Mouse (Mus musculus): ENCODE results near the gene Gm10570. TPM values are rescaled to one million over a fixed set of nuclear protein-coding genes. Genes with fewer than 3 reads are reported as not detected.

The Gm10570 gene
- total and polyA plus RNA-seq, 3 experiments: 0.27 TPM; not detected in 2

GRCm38 (mm10) chr4:130274346-130275015 lies 34.0 kb downstream of the Gm10570 start:
- TF ChIP-seq CTCF (IDR thresholded peaks at IDR 0.05): no peak
- no peak for TF ChIP-seq EP300 (IDR thresholded peaks at IDR 0.05; ENCODE audit: insufficient read depth, low read depth, low read length)
- TF ChIP-seq POLR2A (IDR thresholded peaks at IDR 0.05; ENCODE audit: insufficient read depth, low read depth, low read length): no peak
- H3K27ac ChIP-seq: no peak overlapping the region
- H3K79me2 ChIP-seq (replicated peaks; ENCODE audit: control insufficient read depth, insufficient read depth, low read length): no peaks in the 10 kb centered on the region
- no peak overlapping the region for H3K9ac ChIP-seq (ENCODE audit: low read depth, low read length)
- H3K4me3 ChIP-seq: peak overlapping the region; percentile 37; the same call in 1 of the 2 replicates
- H3K27me3 ChIP-seq (ENCODE audit: control insufficient read depth, insufficient read depth, low read length): peaks cover 7% of the 10 kb centered on the region
- no peak for DNase-seq
- no peaks in the 10 kb centered on the region for H3K36me3 ChIP-seq (ENCODE audit: control insufficient read depth, insufficient read depth, low read length)
- no peaks in the 10 kb centered on the region; the same call in 1 of the 2 replicates for H3K4me1 ChIP-seq (ENCODE audit: control insufficient read depth, insufficient read depth, low read length)
- WGBS: 3% methylated on average over 29 of the region's 29 CpGs
- intact Hi-C loops (cut with DNase I): no loop called here

- 22% methylated on average over 11 of the region's 12 CpGs for WGBS
- DNase-seq: no peak
- H3K4me1 ChIP-seq (ENCODE audit: control insufficient read depth, insufficient read depth, low read length): no peaks in the 10 kb centered on the region; the same call in 1 of the 2 replicates
- H3K9ac ChIP-seq (ENCODE audit: low read depth, low read length): no peak overlapping the region
- no peak overlapping the region for H3K27ac ChIP-seq
- intact Hi-C loops (cut with DNase I): no loop called here
- H3K79me2 ChIP-seq (replicated peaks; ENCODE audit: control insufficient read depth, insufficient read depth, low read length): no peaks in the 10 kb centered on the region
- no peak for TF ChIP-seq POLR2A (IDR thresholded peaks at IDR 0.05; ENCODE audit: insufficient read depth, low read depth, low read length)
- no peak for TF ChIP-seq CTCF (IDR thresholded peaks at IDR 0.05)
- TF ChIP-seq EP300 (IDR thresholded peaks at IDR 0.05; ENCODE audit: insufficient read depth, low read depth, low read length): no peak
- H3K4me3 ChIP-seq: no peak overlapping the region
- H3K36me3 ChIP-seq (ENCODE audit: control insufficient read depth, insufficient read depth, low read length): no peaks in the 10 kb centered on the region
- peaks cover 7% of the 10 kb centered on the region for H3K27me3 ChIP-seq (ENCODE audit: control insufficient read depth, insufficient read depth, low read length)
These were observed 34.7 kb downstream of the Gm10570 start for GRCm38 (mm10) chr4:130273698-130274345.

GRCm38 (mm10) chr4:130270611-130271347 lies 37.7 kb downstream of the Gm10570 start:
- Histone ChIP-seq H3K4me3 (no peak overlapping the region), H3K27me3 (ENCODE audit: control insufficient read depth, insufficient read depth, low read length) (peaks cover 7% of the 10 kb centered on the region), H3K36me3 (ENCODE audit: control insufficient read depth, insufficient read depth, low read length) (no peaks in the 10 kb centered on the region), H3K79me2 (replicated peaks; ENCODE audit: control insufficient read depth, insufficient read depth, low read length) (no peaks in the 10 kb centered on the region), H3K4me1 (ENCODE audit: control insufficient read depth, insufficient read depth, low read length) (no peaks in the 10 kb centered on the region; the same call in 1 of the 2 replicates), H3K27ac (no peak overlapping the region), H3K9ac (ENCODE audit: low read depth, low read length) (no peak overlapping the region)
- DNase-seq: no peak
- WGBS: 68% methylated on average over 6 of the region's 6 CpGs
- TF ChIP-seq CTCF (IDR thresholded peaks at IDR 0.05): no peak
- intact Hi-C loops (cut with DNase I): no loop called here

GRCm38 (mm10) chr4:130270089-130270488 lies 38.4 kb downstream of the Gm10570 start:
- TF ChIP-seq POLR2A (IDR thresholded peaks at IDR 0.05; ENCODE audit: insufficient read depth, low read depth, low read length) (no peak), CTCF (IDR thresholded peaks at IDR 0.05) (no peak), EP300 (IDR thresholded peaks at IDR 0.05; ENCODE audit: insufficient read depth, low read depth, low read length) (no peak)
- WGBS: 58% methylated on average over 8 of the region's 8 CpGs
- Histone ChIP-seq H3K4me1 (ENCODE audit: control insufficient read depth, insufficient read depth, low read length) (no peaks in the 10 kb centered on the region; the same call in 1 of the 2 replicates), H3K36me3 (ENCODE audit: control insufficient read depth, insufficient read depth, low read length) (no peaks in the 10 kb centered on the region), H3K4me3 (no peak overlapping the region), H3K9ac (ENCODE audit: low read depth, low read length) (no peak overlapping the region), H3K27me3 (ENCODE audit: control insufficient read depth, insufficient read depth, low read length) (peaks cover 7% of the 10 kb centered on the region), H3K79me2 (replicated peaks; ENCODE audit: control insufficient read depth, insufficient read depth, low read length) (no peaks in the 10 kb centered on the region), H3K27ac (no peak overlapping the region)
- DNase-seq: no peak
- intact Hi-C loops (cut with DNase I): no loop called here

- no peak overlapping the region for H3K27ac ChIP-seq
- H3K36me3 ChIP-seq (ENCODE audit: control insufficient read depth, insufficient read depth, low read length): no peaks in the 10 kb centered on the region
- 85% methylated on average over 10 of the region's 10 CpGs for WGBS
- no peaks in the 10 kb centered on the region for H3K79me2 ChIP-seq (replicated peaks; ENCODE audit: control insufficient read depth, insufficient read depth, low read length)
- H3K9ac ChIP-seq (ENCODE audit: low read depth, low read length): no peak overlapping the region
- intact Hi-C loops (cut with DNase I): no loop called here
- H3K4me1 ChIP-seq (ENCODE audit: control insufficient read depth, insufficient read depth, low read length): no peaks in the 10 kb centered on the region
- no peak overlapping the region for H3K4me3 ChIP-seq
- H3K27me3 ChIP-seq (ENCODE audit: control insufficient read depth, insufficient read depth, low read length): no peaks in the 10 kb centered on the region; the same call in 1 of the 2 replicates
- DNase-seq: no peak
- no peak for TF ChIP-seq EP300 (IDR thresholded peaks at IDR 0.05; ENCODE audit: insufficient read depth, low read depth, low read length)
- TF ChIP-seq CTCF (IDR thresholded peaks at IDR 0.05): no peak
- no peak for TF ChIP-seq POLR2A (IDR thresholded peaks at IDR 0.05; ENCODE audit: insufficient read depth, low read depth, low read length)
These were observed 39.7 kb downstream of the Gm10570 start for GRCm38 (mm10) chr4:130268736-130269135.

Data from heart, adult 2 months (tissue).